Mouse (Mus musculus) T-helper 17 cell (primary cell): ENCODE results near the gene Spred1.

Source experiments
- in situ Hi-C, 2 experiments: fragments of 300-600 bp; cut with MboI, MseI; formaldehyde crosslinking; loops; 1 replicate in 1 of 2; 2 replicates in 1 of 2; pipeline ENCODE4 v1.15.1; 2025; ENCODE audit warnings: high pct_unique_total_duplicates in 2 of 2

Spred1 gene

DNA sequence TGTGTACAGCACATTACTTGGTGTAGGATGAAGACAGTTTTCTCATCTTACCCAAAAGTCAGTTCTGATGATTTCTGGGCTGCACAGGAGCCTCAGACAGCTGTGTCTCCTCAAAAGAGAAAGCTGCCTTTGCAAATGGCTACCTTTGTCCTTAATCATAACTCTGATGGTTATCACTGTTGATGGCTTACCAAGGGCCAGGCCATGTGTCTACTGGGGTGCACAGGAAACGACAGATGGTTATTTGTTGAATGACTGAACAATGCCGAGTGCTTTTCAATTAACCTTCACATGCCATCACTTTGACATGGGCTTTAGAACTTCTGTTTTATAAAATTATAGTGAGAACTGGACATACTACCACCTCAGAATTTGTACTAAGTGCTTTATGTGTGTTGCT lies 2.7 kb upstream of the Spred1 start:
- in situ Hi-C loops: loop anchor here in 1 of 2 experiments (5.0 to 10.0 kb wide), 2 partner anchors 141 to 214 kb away; no protein-coding TSS in a partner anchor

DNA sequence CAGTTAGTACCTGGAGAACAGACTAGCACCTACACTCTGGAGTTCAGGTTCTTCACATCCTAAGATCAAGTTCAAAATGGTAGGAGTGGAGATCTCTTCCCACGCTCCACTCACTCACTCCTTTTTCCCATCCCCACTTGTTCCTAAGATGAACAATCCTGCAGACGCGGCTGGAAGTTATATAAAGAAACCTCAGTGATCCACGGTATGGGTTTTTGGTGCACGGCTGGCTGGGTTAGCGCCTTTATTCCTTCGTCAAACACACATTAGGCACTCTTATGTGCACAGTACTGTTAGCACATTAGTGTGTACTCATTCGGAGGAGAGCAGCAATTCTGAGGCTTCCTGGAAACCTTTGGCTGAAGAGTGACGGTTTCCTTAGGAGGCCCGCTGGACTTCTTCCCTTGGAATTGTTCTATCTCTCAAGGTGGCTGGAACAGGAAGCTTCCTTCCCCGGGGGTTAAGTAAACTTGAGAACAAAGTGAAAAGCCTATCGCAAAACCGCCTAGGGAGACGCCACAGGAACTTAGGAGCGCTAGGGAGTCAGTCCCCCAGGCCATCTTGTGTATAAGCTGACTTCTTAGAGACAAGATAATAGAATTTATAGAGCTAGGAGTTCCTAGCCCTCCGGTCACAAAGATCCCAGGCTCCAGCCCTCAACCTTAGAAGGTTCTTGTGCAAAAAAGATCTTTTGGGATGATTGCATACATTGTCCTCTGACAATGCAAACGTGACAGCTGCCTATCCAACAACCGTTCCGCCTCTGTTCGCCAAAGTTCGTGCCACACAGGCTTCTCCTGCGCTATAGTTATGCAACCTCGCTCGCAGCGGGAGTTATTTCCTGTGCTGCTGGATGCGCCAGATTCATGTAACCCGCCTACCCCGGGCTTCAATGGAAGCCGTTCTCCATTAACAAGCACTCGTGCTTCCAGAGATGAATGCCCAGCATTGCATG lies 1.6 kb upstream of the Spred1 start:
- in situ Hi-C loops: loop anchor here in 1 of 2 experiments (5.0 to 10.0 kb wide), 4 partner anchors 63 to 325 kb away; no protein-coding TSS in a partner anchor

DNA sequence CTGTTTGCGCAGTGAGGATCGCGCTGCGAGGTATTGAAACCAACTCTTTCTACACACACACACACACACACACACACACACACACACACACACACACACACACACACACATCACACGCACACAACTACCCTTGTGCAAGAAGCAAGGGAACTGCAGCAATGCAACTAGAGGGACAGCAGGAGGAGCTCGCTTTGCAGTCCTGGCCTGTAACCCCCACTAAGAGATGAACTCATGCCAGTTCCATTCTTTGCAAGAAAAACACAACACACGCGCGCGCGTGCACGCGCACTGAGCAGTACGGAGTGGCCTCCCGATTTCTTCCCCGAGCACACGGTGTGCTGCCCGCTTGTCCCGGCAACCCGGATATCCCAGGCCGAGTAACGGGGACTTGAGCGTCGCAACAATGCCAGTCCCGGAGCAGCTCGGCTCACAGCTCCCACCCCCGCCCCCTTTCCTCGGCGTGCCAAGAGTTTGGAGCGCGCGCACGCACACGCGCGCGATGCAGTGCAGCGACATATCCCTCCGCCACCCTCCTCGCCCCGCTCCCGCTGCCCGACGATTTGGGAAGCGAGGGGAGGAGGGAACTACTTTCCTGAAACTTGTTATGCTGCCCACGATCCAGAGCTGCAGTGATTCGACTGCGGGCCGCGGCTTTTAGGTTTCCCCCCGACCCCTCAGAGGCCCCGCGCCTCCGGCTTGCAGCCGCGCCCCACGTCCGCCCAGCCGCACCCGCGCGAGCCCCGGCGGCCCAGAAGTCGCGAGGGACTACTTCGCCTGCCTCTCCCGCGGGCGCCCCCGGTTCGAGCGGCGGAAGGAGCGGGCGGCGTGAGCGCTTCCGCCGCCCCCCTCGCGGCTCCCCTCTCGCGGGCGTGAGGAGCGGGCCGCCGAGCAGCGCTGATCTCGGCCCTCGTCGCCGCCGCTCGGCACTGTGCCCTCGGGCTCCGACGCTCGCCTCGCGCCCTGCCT lies 645 bp upstream of the Spred1 start:
- in situ Hi-C loops: loop anchor here in 1 of 2 experiments (5.0 to 10.0 kb wide), 2 partner anchors 62 to 324 kb away; no protein-coding TSS in a partner anchor

DNA sequence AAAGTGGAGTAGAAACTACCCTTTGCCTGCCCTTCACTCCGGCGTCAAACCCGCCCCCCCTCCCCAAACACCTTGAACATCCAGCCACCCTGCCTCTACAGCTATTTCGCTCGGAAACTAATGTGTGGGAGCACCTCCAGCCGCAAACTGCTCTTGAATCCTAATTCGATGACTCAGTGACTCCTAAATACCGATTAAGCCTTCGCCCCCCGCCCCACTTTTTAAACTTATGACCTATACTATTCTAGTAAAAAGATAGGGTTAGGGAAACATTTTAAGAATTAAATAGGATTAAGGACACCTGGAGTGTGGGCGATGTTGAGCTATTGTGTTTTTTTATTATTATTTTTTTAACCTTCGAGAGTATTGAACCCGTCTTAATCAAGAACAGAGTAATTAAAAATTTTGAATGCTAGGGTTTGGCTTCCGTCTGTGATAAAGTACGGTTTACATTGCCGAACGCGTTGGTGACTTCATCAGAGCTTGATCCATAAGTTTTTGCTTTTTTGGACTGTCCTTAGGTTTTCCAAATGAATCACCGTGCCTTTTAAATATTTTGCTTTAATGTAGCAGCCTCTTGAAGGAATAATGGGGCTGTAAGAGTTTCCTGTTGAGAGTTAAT lies 921 bp downstream of the Spred1 start:
- in situ Hi-C loops: loop anchor here in 1 of 2 experiments (5.0 to 10.0 kb wide), 2 partner anchors 60 to 323 kb away; no protein-coding TSS in a partner anchor

DNA sequence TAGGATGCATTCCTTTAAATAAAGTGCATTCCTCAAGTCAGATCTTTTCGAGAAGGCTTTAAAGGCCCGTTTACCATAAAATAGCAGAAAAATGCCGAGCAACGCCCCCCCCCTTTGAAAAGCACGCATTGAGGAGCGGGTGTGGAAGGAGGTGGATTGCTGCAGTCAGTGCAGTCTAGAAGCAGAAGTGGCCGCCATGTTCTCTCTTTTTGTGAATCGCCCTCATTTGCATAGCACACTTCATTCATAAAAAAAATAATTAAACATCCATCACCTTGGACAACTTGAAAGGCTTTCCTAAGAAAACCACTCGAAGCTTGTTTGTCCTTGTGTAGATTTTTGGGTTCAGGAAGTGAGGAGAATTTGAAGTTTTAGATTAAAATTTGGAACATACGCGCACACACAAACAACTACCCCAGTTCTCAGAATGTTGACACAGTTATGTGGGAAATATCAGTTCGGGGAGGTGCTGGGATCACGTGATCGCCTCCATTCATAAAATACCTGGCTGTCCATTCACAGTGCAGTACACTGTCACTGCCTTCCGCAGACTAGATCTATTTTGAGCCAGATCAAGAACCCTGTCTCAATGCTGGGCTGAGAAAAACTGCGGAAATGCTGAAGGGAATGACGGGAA lies 1.6 kb downstream of the Spred1 start:
- in situ Hi-C loops: loop anchor here in 1 of 2 experiments (5.0 to 10.0 kb wide), 2 partner anchors 59 to 322 kb away; no protein-coding TSS in a partner anchor

DNA sequence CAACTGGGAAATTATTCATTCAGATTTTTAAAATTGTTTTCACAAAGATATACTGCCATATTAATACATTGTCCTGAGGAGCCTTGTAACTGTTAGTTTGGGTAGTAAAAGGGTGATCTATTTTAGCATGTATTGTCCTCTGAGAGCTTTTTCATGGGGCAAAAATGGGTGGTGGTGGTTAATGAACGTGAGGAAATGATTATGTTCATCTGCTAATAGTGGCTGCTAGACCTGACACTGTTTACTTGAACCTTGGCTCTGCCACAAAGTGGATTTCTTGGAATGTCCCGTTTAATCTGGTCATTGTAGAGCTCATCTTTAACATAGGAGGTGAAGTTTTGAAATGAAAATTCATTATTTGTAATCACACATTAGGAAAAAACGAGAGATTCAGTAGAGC lies 2.5 kb downstream of the Spred1 start:
- in situ Hi-C loops: loop anchor here in 1 of 2 experiments (5.0 to 10.0 kb wide), 2 partner anchors 59 to 321 kb away; no protein-coding TSS in a partner anchor

DNA sequence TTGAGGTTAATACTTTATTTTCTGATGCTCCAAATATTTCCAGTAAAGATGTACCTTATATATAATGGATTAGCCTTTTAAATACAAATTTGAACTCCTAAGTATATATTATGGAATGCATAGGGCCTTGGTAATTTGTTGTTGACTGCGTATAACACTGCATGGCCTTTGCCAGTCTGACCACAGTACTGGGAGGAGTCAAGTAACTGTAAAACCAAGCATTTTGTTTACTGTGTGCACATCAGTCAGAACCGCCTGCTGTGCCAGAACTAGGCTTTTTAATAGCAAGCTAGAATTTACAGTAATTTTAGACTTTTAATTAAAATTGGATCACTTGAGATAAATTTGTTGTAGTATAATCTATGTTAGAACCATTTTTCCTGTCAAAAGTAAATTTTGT lies 3.7 kb downstream of the Spred1 start:
- in situ Hi-C loops: loop anchor here in 1 of 2 experiments (5.0 to 10.0 kb wide), 2 partner anchors 57 to 320 kb away; no protein-coding TSS in a partner anchor

DNA sequence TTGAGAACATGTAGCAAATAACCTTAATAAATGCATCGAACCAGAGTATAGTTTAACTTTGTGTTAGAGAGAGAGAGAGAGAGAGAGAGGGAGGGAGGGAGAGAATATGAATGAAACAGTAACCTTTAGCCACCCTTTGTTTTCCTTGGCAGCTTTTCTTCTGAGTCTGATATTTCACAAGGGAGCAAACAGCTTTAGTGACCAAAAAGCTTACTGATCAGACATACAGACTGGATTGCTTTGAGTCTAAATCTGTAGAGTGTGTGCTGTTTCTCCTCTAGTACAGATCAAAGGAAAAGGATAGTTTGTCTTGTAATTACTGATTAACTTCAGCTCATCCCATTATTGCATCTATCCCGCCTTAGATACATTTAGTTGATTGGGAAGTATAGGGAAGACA lies 8.0 kb downstream of the Spred1 start:
- in situ Hi-C loops: loop anchor here in 1 of 2 experiments (10.0 kb wide), 1 partner anchor 316 kb away; no protein-coding TSS in a partner anchor

DNA sequence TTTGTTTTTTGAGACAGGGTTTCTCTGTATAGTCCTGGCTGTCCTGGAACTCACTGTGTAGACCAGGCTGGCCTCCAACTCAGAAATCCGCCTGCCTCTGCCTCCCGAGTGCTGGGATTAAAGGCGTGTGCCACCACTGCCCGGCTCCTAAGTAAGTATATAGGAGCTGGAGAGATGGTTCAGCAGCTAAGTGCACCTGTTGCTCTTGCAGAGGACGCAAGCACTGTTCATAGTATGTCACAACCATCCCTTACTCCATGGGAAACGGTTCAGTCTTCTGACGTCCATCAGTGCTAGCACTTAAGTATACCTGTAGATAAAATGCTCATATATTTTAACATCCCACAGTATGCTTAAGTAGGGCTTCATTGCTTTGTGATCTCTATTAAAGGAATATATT lies 9.9 kb downstream of the Spred1 start:
- in situ Hi-C loops: loop anchor here in 1 of 2 experiments (10.0 kb wide), 1 partner anchor 194 kb away; no protein-coding TSS in a partner anchor

DNA sequence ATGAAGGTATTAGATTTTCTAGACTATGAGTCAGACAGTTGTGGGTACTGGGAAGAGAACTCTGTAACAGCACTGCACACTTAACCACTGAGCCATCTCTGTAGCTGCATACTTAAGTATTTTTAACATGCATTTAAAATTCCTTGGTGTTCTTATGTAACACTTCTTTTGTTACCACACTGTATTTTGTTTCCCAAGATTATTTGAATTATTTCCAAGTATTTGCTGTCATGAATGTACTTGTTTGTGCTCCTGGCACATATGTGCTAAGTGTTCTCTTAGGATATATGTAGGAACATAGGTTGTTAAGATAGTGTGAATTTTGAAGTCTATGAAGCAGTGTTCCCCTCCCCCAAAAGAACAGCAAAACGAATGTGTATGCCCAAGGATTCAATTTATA lies 10.7 kb downstream of the Spred1 start:
- in situ Hi-C loops: loop anchor here in 1 of 2 experiments (10.0 kb wide), 1 partner anchor 193 kb away; no protein-coding TSS in a partner anchor

DNA sequence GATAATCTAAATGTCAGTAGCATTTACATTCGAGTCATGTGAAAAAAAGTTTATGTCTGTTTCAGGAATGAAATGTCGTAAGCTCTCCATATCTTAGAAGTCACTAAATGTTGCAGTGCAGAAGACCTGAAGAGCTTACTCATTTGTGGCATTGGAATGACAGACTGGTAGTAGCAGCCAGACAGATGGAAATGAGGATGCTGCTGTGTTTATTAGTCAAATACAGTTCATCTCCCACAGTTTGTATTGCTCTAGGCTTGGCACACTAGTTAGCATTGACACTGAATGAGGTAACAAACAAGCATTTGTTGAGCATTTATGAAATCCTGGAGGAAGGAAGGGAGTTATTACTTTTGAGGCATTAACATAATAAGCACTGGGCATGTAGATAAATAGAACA lies 12.4 kb downstream of the Spred1 start:
- in situ Hi-C loops: loop anchor here in 1 of 2 experiments (10.0 kb wide), 1 partner anchor 191 kb away; no protein-coding TSS in a partner anchor

DNA sequence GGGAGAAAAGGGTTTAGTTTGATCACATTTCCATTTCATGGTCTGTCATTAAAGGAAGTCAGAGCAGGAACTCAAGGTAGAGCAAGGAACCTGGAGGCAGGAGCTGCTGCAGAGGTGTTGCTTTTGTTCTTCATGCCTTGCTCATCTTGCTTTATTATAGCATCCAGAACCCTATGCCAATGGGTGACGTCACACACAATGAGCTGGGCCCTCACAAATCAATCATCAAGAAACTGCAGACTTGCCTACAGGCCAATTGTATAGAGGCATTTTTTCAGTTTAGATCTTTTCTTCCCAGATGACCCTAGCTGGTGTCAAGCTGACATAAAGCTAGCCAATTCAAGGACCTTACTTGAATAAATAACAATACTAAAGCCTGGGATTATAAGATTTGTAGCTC lies 16.6 kb downstream of the Spred1 start:
- in situ Hi-C loops: loop anchor here in 1 of 2 experiments (10.0 kb wide), 1 partner anchor 187 kb away; no protein-coding TSS in a partner anchor

DNA sequence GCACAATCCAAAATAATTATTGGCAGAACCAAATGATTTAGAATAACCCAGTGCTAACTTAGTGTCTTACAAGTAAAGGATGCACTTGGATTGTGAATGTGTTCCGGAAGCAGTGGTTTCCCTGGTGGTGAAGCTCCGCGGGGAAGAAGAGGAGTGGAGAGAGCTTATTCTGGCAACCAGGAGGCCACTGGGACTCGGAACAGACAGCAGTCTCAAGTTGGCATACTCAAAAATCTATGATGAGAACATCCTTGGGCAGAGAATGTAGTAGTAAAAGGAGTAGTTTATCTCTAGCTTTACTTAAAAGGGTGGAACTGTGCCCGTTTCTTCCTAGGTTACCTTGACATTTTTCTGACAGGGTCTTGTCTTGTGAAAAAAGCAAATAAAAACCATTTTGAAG lies 17.8 kb downstream of the Spred1 start:
- in situ Hi-C loops: loop anchor here in 1 of 2 experiments (10.0 kb wide), 1 partner anchor 186 kb away; no protein-coding TSS in a partner anchor

DNA sequence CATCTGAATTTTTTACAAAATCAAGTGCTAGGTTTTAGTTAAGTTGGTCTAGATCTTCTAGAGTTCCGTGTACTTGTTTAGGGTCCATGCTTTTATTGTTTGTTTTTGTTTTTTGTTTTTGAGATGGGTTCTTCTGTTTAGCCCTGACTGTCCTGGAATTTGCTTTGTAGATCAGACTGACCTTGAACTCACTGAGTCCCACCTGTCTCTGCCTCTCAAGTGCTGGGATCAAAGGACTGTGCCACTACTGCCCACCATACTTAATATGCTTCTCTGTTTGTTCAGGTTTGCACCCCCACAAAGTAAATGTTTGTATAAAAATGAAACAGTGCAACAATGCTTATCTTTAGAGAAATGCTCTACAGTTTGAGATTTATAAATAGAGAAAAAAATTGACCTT lies 18.8 kb downstream of the Spred1 start:
- in situ Hi-C loops: loop anchor here in 1 of 2 experiments (10.0 kb wide), 1 partner anchor 185 kb away; no protein-coding TSS in a partner anchor

DNA sequence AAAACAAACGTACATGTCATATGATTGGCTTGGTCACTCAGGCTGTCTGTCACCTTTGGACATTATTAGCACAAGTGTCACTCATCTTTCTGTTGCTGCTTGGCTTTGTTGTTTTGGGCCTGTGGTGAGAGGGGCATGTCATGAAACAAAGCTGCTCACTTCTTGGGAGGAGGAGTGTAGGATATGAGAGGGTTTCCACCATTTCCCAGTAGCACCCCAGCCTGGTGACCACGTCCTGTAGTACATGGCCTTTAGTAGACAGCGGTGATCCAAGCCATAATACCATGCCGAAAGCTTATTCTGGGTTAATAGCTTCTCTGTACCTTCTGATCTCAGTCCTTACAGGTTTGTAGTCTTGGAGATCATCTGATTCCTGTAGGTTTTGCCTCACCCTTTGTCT lies 21.9 kb downstream of the Spred1 start:
- in situ Hi-C loops: no loop called here

DNA sequence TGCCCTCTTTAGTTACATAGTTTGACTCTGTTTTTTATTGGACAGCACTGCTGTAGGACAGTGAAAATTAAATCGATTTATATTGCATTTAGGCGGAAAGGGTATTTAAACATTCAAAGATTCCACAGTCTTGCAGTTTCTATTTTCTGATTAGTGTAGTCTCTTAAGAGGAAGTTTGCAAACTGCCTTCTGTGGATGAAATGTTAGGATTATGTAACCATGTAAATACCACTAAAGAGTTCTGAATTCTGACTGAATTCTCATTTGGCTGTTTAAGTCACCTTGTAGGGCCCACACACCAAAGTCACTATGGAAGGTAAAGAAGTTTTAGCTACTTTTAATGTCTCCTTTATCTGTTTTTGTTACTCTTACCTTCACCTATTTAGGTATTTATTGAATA lies 24.9 kb downstream of the Spred1 start:
- in situ Hi-C loops: no loop called here

DNA sequence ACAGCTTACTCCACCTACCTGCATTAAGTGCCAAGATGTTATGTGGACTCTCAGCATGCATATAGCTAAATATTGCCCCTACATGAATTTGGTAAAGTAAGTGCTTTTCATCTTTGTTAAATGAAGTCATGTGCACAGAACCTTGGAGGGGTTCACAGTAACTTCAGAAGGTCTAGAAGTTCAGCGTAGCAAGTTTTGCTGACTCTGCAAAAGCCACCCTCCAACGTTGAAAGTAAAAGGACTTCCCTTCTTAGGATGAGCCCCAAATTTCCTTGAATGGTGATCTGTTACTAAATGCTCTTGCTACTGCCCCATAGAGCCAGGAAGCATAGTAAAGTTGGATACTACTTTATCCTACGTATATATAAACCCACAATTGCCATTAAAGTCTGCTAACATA lies 25.4 kb downstream of the Spred1 start:
- in situ Hi-C loops: no loop called here

DNA sequence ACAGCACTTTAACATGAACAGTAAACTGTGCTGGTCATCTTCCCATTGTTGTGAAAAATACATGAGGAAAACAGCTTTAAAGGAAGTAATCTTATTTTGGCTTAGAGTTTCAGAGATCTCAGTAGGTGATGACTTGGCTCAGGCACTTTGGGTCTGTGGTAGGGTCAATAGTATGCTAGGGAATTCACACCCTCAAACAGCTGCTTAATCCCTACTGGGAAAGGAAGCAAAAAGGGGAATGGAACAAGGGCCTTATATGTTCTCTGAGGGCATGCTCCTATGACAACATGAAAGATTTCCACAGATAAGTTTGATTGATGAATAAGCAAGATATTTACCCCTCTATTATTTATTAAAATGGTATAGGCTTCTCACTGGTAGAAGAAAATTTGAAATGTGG lies 31.0 kb downstream of the Spred1 start:
- in situ Hi-C loops: no loop called here

DNA sequence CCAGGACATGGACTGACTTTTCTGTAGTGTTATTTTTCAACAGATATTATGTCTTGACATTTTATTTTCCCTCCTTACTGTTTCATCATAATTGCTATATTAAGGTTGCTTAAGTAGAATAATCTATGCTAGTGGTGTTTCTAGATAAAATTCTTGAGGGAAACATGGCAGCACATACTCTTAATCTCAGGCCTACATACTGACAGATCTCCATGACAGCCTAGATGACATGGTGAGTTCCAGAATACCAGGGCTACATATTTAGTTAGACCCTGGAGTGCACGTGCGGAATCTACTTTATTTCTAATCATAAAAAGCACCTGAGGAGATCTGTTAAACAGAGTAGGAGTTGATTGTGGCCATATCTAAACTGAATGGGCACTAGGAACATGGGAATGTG lies 47.2 kb downstream of the Spred1 start:
- in situ Hi-C loops: no loop called here

DNA sequence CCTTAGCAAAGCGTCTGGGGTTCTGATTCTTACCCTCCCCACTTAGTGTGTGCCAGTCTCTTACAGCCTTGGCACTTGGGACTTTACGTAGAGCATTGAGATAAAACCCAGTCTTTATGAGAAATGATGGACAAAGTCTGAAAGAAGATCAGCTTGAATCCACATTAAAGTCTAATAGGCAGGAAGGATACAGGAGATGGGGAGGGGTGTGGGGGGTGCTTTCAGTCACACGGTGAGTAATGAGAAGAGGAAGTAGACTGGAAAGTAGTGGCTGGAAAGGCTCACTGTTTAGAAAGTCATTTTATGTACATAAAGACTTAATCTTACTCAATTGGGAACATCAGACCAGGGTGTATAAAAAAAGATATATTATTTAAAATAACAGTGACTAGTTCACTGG lies 47.9 kb downstream of the Spred1 start:
- in situ Hi-C loops: no loop called here
